Mouse (Mus musculus) retina, adult 2 months (tissue): Measurements from ENCODE around the gene Mrln.

ENCODE experiments used
- DNase-seq: peaks from one replicate; pipeline ENCODE4 v3.0.0-alpha.2; 2012; ENCODE audit warnings: low read depth, low spot score

Gene Mrln

DNA sequence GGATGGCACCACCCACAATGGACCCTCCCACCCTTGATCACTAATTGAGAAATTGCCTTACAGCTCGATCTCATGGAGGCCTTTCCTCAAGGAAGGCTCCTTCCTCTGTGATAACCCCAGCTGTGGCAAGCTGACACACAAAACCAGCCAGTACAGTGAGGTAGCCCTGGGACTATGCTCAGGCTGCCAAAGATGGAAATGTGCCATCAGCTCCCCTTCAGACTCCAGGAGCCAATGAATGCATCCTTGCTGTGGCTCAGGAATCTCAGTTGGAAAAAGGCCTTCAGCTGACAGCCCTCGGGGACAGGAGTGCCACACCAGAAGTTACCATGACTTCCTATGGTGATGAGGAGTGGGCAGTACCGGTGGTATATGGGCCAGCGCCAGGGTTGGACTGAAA, 50.2 kb downstream of the Mrln start:
- no peak for DNase-seq

GRCm38 (mm10) chr10:70255601-70256210, 51.2 kb downstream of the Mrln start:
- no peak for DNase-seq

DNA sequence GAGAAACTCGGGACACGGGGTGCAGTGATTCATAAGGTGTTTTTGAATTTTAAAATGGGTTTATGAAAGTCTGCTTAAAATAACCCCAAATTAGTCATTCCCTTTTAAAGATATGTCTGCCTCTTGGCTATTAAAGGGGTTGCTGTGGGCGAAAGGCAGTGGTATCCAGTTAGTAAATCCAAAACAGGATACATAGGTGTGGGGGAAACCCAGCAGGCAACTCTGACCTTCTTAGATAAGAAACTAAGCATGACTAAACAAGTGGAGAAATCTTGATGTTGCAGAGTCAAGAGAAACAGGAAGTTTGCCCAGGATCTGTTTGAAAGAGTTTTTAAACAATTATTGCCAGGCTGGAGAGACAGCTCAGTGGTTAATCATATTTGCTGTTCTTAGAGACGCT, 52.6 kb downstream of the Mrln start:
- no peak for DNase-seq

DNA sequence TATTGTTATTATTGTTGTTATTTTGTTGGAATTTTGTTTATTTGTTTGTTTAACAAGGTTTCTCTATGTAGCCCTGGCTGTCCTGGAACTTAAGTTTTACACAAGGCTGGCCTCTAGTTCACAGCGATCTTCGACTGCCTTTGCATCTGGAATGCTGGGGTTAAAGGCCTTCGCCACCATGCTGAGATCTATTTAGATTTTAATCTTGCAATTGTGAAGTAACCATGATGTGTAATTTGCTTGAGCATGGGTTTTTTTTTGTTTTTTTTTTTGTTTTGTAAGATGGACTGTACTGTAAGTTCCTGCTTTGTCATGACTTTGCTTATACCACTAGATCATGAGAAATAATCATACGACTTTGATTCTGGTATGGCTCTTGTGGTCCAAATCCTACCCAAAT, 56.4 kb downstream of the Mrln start:
- no peak for DNase-seq

GRCm38 (mm10) chr10:70262051-70262450, 57.6 kb downstream of the Mrln start:
- no peak for DNase-seq

DNA sequence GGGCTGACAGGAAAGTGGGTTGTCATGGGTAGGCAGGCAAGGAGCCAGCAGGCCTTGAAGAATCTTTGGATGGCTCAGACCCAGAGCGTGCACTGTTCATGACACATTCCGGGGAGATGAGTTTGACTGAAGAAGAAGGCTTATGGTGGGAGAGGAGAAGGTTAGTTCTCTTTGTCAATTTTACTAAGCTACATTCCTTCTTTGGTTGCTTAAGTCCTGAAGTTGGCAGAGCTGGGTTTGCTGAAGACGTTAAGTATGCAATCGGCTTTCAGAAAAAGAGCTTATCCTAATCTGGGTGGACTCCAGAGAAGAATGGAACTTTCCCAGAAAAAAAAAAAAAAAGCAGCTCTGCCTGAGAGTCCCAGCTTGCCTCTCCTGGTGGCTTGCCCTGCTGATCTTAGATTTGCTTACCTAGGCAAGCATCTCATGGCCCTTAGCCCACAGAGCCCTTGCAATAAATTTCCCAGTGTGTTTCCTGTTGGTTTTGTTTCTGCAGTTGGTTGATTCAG, 59.3 kb downstream of the Mrln start:
- DNase-seq: no peak

DNA sequence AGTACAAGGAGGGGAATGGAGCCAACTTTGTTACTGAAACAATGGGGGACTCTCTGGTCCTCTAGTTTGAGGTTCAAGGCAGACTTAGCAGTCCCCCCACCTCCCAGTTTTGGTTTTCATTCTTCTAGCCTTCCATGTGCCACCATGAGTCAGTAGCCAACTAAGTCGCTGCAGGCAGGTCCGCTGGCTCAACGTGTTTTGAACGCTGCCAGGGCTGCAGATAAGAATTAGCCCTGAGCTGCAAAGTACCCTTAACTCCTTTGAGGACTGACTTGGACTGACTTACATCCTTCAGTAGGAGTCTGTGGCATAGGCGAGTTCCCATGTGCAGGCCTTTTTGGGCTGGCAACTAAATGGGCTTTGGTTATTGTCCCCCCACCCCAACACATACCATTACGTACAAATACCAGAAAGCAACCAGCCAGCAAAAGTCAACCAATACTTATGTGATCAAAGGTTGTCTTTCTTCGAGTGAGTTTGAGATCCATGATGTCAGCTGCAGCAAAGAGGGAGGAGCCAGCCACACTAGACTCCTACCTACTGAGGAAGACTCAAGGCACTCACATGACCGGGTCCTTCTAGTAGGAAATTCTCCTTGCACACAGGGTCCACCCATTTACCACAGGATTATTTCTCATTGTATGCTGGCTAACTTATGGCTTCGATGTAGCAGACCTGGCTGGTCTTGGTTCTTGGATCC, 60.0 kb downstream of the Mrln start:
- DNase-seq: no peak

DNA sequence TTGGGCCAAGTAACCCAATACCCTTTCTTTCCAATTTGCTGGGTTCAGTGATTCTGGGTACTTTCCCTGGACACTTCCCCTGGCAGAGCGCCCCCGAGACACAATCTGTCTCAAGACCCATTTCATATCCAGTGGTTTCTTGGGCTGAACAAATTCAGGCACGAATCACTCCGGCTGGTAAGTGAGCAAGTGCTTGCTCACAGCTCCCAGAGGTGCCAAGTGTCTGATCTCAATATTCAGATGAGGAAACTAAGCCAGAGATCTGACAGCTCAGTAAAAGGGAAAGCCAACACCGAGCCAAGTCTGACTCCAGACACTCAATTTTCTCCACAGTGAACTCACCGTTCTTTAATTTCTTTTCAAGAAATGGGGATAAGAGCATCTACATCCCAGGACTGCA, 62.0 kb downstream of the Mrln start:
- no peak for DNase-seq

DNA sequence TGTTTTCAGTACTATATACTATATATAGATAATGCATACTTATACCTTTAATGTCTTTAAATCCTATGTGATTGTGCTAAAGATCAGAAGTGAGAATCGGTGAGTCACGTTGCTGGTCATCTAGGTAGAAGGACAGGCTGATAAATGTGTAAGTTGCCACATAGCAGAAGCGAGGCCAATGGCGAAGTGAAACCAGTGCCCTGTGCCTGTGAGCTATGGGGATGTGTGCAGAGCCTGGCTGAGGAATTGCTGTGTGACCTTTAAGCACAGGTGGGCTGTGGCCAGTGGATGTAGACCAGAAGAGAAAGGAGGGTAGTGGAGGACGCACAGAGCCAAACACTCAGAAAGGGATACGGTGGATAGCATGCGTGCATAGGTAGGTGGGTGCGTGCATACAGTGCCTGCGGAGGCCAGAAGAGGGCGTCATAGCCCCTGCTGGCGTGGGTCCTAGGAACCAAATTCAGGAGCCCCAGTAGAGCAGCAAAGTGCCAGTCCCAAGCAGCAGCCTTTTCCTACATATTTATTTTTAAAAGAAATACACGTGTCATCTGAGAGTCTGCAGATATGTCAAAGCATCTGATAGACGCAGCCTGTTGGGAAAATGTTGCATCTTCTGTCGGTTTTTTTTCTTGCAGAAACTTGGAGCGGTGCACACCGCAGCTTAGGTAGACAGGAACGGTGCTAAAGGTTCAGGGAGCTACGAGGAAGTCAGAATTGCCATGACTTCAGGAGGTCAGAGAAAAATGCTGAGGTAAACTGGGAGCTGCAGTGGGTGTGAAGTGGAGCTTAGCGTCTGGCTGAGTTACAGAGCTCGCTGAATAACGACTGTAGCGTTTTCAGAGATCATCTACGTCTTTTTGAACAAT, 64.3 kb downstream of the Mrln start:
- DNase-seq: no peak
